In the genomic region with DNA sequence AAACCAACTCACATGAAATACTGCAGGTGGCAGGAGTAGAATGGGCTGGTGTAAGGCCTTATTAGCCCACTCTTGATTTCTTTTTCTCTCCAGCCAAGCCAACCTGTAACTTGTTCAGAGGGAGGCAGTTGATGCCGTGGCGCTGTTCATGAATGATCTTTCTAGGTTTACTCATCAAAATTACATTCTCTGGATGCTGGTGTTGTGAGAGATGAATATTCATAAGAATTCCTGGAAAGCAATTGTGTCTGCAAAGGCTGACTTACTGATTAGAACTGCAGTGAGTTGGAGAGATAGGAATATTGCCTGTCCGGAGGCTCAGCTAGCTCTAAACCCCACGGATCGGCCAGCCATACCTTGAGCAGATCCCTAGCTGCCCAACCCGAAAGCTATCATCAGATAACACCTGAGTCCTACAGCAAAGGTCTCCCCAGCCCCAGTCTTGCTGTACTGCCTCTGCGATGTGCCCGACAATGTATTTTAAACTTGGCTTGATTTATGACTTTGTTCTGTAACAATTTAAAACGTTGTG, we compare ENCODE assay signal across 8 mouse cellular contexts. TPM values are rescaled to one million over a fixed set of nuclear protein-coding genes. Genes with fewer than 3 reads are reported as not detected.
A peak's percentile ranks its signal among the peaks of the same experiment; 100 is the strongest.
DNase-seq lines count a peak whose midpoint lies in the region; ATAC-seq and TF ChIP-seq lines count a peak whose summit lies in the region.

No protein-coding gene starts in this region.

- peak overlapping the region; percentile 86; the same call in 1 of the 2 replicates for H3K9ac ChIP-seq in kidney, embryonic 16.5 days (replicated peaks; ENCODE audit: low read length)
- no peak overlapping the region for H3K9ac ChIP-seq in embryonic facial prominence, embryonic 11.5 days (replicated peaks; ENCODE audit: low read length)
- H3K9ac ChIP-seq in intestine, embryonic 15.5 days, result peak overlapping the region; percentile 85; the same call in 1 of the 2 replicates
- H3K9ac ChIP-seq in midbrain, postnatal 0 days (replicated peaks; ENCODE audit: low read length, poor library complexity, severe bottlenecking), result peak overlapping the region; percentile 44; the same call in 1 of the 2 replicates

- peaks cover 13% of the 10 kb centered on the region for H3K36me3 ChIP-seq in kidney, embryonic 16.5 days (ENCODE audit: insufficient read depth, low read length)
- no peaks in the 10 kb centered on the region; the same call in 1 of the 2 replicates for H3K36me3 ChIP-seq in embryonic facial prominence, embryonic 11.5 days (replicated peaks; ENCODE audit: control insufficient read depth, insufficient read depth, low read depth, low read length)
- H3K36me3 ChIP-seq in intestine, embryonic 15.5 days, result peaks cover 4% of the 10 kb centered on the region
- H3K36me3 ChIP-seq in midbrain, postnatal 0 days (ENCODE audit: insufficient read depth, low read length), result peaks cover 12% of the 10 kb centered on the region

- no peak for ATAC-seq in kidney, embryonic 16.5 days (ENCODE audit: low FRiP score, low TSS enrichment)
- no peak for ATAC-seq in embryonic facial prominence, embryonic 11.5 days (replicated peaks; ENCODE audit: insufficient number of reproducible peaks, low FRiP score, low TSS enrichment, low read depth)
- ATAC-seq in intestine, embryonic 15.5 days, result no peak
- no peak; the same call in 1 of the 2 replicates for ATAC-seq in midbrain, postnatal 0 days (ENCODE audit: low FRiP score)

- peak overlapping the region; percentile 71 for H3K4me3 ChIP-seq in kidney, embryonic 16.5 days (ENCODE audit: low read length)
- peak overlapping the region; percentile 71; the same call in 1 of the 2 replicates for H3K4me3 ChIP-seq in embryonic facial prominence, embryonic 11.5 days (ENCODE audit: low read depth, low read length)
- peak overlapping the region; percentile 73 for H3K4me3 ChIP-seq in intestine, embryonic 15.5 days (replicated peaks)
- peak overlapping the region; percentile 45; the same call in 1 of the 2 replicates for H3K4me3 ChIP-seq in midbrain, postnatal 0 days (ENCODE audit: low read depth, low read length)

- 46% methylated on average over 9 of the region's 9 CpGs for WGBS in kidney, embryonic 16.5 days
- WGBS in embryonic facial prominence, embryonic 11.5 days, result 68% methylated on average over 9 of the region's 9 CpGs
- WGBS in intestine, embryonic 15.5 days, result 45% methylated on average over 9 of the region's 9 CpGs
- 56% methylated on average over 9 of the region's 9 CpGs for WGBS in midbrain, postnatal 0 days

- peak overlapping the region; percentile 83 for H3K4me2 ChIP-seq in kidney, embryonic 16.5 days (replicated peaks; ENCODE audit: low read depth, low read length)
- H3K4me2 ChIP-seq in embryonic facial prominence, embryonic 11.5 days (ENCODE audit: low read depth, low read length), result peak overlapping the region; percentile 82
- H3K4me2 ChIP-seq in intestine, embryonic 15.5 days (replicated peaks), result peak overlapping the region; percentile 83
- peak overlapping the region; percentile 87 for H3K4me2 ChIP-seq in midbrain, postnatal 0 days (ENCODE audit: low read depth, low read length, poor library complexity, severe bottlenecking)

- H3K9me3 ChIP-seq in kidney, embryonic 16.5 days (ENCODE audit: low read length), result no peaks in the 10 kb centered on the region
- H3K9me3 ChIP-seq in embryonic facial prominence, embryonic 11.5 days (replicated peaks; ENCODE audit: control insufficient read depth, low read length), result no peaks in the 10 kb centered on the region
- H3K9me3 ChIP-seq in intestine, embryonic 15.5 days, result no peaks in the 10 kb centered on the region
- no peaks in the 10 kb centered on the region for H3K9me3 ChIP-seq in midbrain, postnatal 0 days (ENCODE audit: low read length)

- H3K27ac ChIP-seq in kidney, embryonic 16.5 days (ENCODE audit: low read length), result no peak overlapping the region
- H3K27ac ChIP-seq in embryonic facial prominence, embryonic 11.5 days (replicated peaks; ENCODE audit: low read depth, low read length), result no peak overlapping the region
- no peak overlapping the region for H3K27ac ChIP-seq in intestine, embryonic 15.5 days
- no peak overlapping the region for H3K27ac ChIP-seq in midbrain, postnatal 0 days (ENCODE audit: low read depth, low read length)

- H3K4me1 ChIP-seq in kidney, embryonic 16.5 days (ENCODE audit: insufficient read depth, low read length), result peaks cover 16% of the 10 kb centered on the region; the same call in 1 of the 2 replicates
- no peaks in the 10 kb centered on the region for H3K4me1 ChIP-seq in embryonic facial prominence, embryonic 11.5 days (ENCODE audit: control insufficient read depth, insufficient read depth, low read length)
- H3K4me1 ChIP-seq in intestine, embryonic 15.5 days (replicated peaks), result peaks cover 13% of the 10 kb centered on the region; the same call in 1 of the 2 replicates
- peaks cover 7% of the 10 kb centered on the region; the same call in 1 of the 2 replicates for H3K4me1 ChIP-seq in midbrain, postnatal 0 days (ENCODE audit: insufficient read depth, low read length)

- TF ChIP-seq CTCF in midbrain, postnatal 0 days (IDR thresholded peaks at IDR 0.05), result peak; percentile 7; the same call in 1 of the 2 replicates

- H3K27me3 ChIP-seq in kidney, embryonic 16.5 days (ENCODE audit: insufficient read depth, low read length), result no peaks in the 10 kb centered on the region
- no peaks in the 10 kb centered on the region for H3K27me3 ChIP-seq in embryonic facial prominence, embryonic 11.5 days (ENCODE audit: control insufficient read depth, insufficient read depth, low read length)
- H3K27me3 ChIP-seq in intestine, embryonic 15.5 days (replicated peaks), result no peaks in the 10 kb centered on the region
- H3K27me3 ChIP-seq in midbrain, postnatal 0 days (ENCODE audit: insufficient read depth, low read length), result no peaks in the 10 kb centered on the region

- DNase-seq in kidney, adult 11 months, result no peak
- no peak for DNase-seq in embryonic facial prominence, embryonic 11.5 days (ENCODE audit: low spot score)
- peak; percentile 10 for DNase-seq in midbrain, postnatal 0 days (ENCODE audit: low spot score)
- DNase-seq in cerebellum, postnatal 10 days, result no peak
- DNase-seq in spleen, adult 12 weeks (ENCODE audit: low spot score), result no peak
- DNase-seq in adrenal gland, adult 18-20 months (ENCODE audit: low spot score in 2 of 2), result no peak

RNA-seq across cellular contexts. Expression of a gene that starts 0.5 kb away (rescaled TPM):
- 11.4 and 11.7 TPM in 2 replicates for polyA plus RNA-seq in kidney, embryonic 16.5 days (2015; fragmentation: Nextera tagmentation; extraction: Ambion mirVana)
- 11.6 and 15.3 TPM in 2 replicates for polyA plus RNA-seq in embryonic facial prominence, embryonic 11.5 days (2014; fragmentation: Nextera tagmentation; extraction: Ambion mirVana)
- polyA plus RNA-seq in intestine, embryonic 15.5 days (2015; fragmentation: Nextera tagmentation; extraction: Ambion mirVana), result 13.2 and 13.9 TPM in 2 replicates
- total RNA-seq in midbrain, postnatal 0 days (2014; rRNA removed), result 2.6 and 4.3 TPM in 2 replicates
- 2.7 and 3.4 TPM in 2 replicates for polyA plus RNA-seq in midbrain, postnatal 0 days (2015; fragmentation: Nextera tagmentation; extraction: Ambion mirVana)
- total RNA-seq in adrenal gland, adult 18-20 months (2021), result 1 to 10 TPM; 4.5 to 5.1 TPM

RNA-seq across cellular contexts. Expression of a gene that starts 0.6 kb away (rescaled TPM):
- 128 and 130 TPM in 2 replicates for polyA plus RNA-seq in kidney, embryonic 16.5 days (2015; fragmentation: Nextera tagmentation; extraction: Ambion mirVana)
- 104 and 112 TPM in 2 replicates for polyA plus RNA-seq in embryonic facial prominence, embryonic 11.5 days (2014; fragmentation: Nextera tagmentation; extraction: Ambion mirVana)
- polyA plus RNA-seq in intestine, embryonic 15.5 days (2015; fragmentation: Nextera tagmentation; extraction: Ambion mirVana), result 135 and 137 TPM in 2 replicates
- 39.6 and 43.2 TPM in 2 replicates for total RNA-seq in midbrain, postnatal 0 days (2014; rRNA removed)
- polyA plus RNA-seq in midbrain, postnatal 0 days (2015; fragmentation: Nextera tagmentation; extraction: Ambion mirVana), result 61.0 and 63.0 TPM in 2 replicates
- 100 to 1,000 TPM; 143 to 160 TPM for total RNA-seq in adrenal gland, adult 18-20 months (2021)

RNA-seq across cellular contexts. Expression of a gene that starts 10.3 kb away (rescaled TPM):
- polyA plus RNA-seq in kidney, embryonic 16.5 days (2015; fragmentation: Nextera tagmentation; extraction: Ambion mirVana), result 53.4 and 58.0 TPM in 2 replicates
- polyA plus RNA-seq in embryonic facial prominence, embryonic 11.5 days (2014; fragmentation: Nextera tagmentation; extraction: Ambion mirVana), result 28.7 and 34.0 TPM in 2 replicates
- polyA plus RNA-seq in intestine, embryonic 15.5 days (2015; fragmentation: Nextera tagmentation; extraction: Ambion mirVana), result 42.0 and 42.4 TPM in 2 replicates
- 36.3 and 39.8 TPM in 2 replicates for total RNA-seq in midbrain, postnatal 0 days (2014; rRNA removed)
- polyA plus RNA-seq in midbrain, postnatal 0 days (2015; fragmentation: Nextera tagmentation; extraction: Ambion mirVana), result 46.5 and 47.0 TPM in 2 replicates
- 10 to 100 TPM; 51.2 to 70.5 TPM for total RNA-seq in adrenal gland, adult 18-20 months (2021)

RNA-seq across cellular contexts. Expression of a gene that starts 24.7 kb away (rescaled TPM):
- polyA plus RNA-seq in kidney, embryonic 16.5 days (2015; fragmentation: Nextera tagmentation; extraction: Ambion mirVana), result 98.4 and 102 TPM in 2 replicates
- polyA plus RNA-seq in embryonic facial prominence, embryonic 11.5 days (2014; fragmentation: Nextera tagmentation; extraction: Ambion mirVana), result 90.5 and 93.3 TPM in 2 replicates
- polyA plus RNA-seq in intestine, embryonic 15.5 days (2015; fragmentation: Nextera tagmentation; extraction: Ambion mirVana), result 86.1 and 87.1 TPM in 2 replicates
- 39.6 and 41.4 TPM in 2 replicates for total RNA-seq in midbrain, postnatal 0 days (2014; rRNA removed)
- polyA plus RNA-seq in midbrain, postnatal 0 days (2015; fragmentation: Nextera tagmentation; extraction: Ambion mirVana), result 56.5 and 58.4 TPM in 2 replicates
- total RNA-seq in adrenal gland, adult 18-20 months (2021), result 10 to 100 TPM; 19.4 to 20.6 TPM
